In the genomic region with DNA sequence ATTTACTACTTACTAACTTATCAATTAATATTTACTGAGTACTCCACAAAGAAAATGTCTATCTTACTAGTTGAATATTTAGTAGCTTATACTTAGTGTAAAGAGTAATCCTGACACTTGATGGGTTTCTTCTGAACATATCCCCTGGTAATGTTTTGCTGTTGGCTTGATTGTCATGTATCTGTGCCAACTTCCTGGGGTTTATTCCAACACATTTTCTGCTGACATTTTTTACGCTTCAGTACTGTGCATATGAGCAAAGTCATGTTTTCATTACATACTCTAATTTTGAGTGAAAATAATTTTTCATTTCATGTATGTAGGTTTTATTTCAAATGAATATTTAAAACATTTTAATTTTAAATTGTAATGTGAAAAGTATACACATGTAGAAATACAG, we compare ENCODE assay signal across 27 mouse cellular contexts. TPM values are rescaled to one million over a fixed set of nuclear protein-coding genes. Genes with fewer than 3 reads are reported as not detected.
DNase-seq lines count a peak whose midpoint lies in the region; ATAC-seq and TF ChIP-seq lines count a peak whose summit lies in the region.
"Had no signal": no experiment of that assay in that cellular context is flagged by ENCODE, and none has a peak within 500 bp of the region (broad histone marks: within the 10 kb centered on the region; RNA-seq: fewer than 3 reads in every experiment).

No protein-coding gene starts in this region.

- H3K36me3 ChIP-seq in forebrain, embryonic 16.5 days (ENCODE audit: control insufficient read depth, insufficient read depth), result no peaks in the 10 kb centered on the region
- no peaks in the 10 kb centered on the region for H3K36me3 ChIP-seq in forebrain, embryonic 13.5 days (ENCODE audit: poor library complexity, severe bottlenecking)
- no peaks in the 10 kb centered on the region for H3K36me3 ChIP-seq in liver, adult 2 months (ENCODE audit: control insufficient read depth, insufficient read depth, low read length)
- H3K36me3 ChIP-seq in liver, embryonic 11.5 days (ENCODE audit: control insufficient read depth, insufficient read depth, low read length), result no peaks in the 10 kb centered on the region
- H3K36me3 ChIP-seq in midbrain, postnatal 0 days (ENCODE audit: insufficient read depth, low read length), result no peaks in the 10 kb centered on the region
- H3K36me3 ChIP-seq in midbrain, embryonic 14.5 days (ENCODE audit: control insufficient read depth, insufficient read depth, low read length), result no peaks in the 10 kb centered on the region
- H3K36me3 ChIP-seq: embryonic facial prominence, embryonic 13.5 days; G1E; heart, embryonic 13.5 days had no signal

- H3K9me3 ChIP-seq in forebrain, embryonic 16.5 days (ENCODE audit: control insufficient read depth, low read length), result no peaks in the 10 kb centered on the region
- no peaks in the 10 kb centered on the region for H3K9me3 ChIP-seq in forebrain, embryonic 13.5 days (replicated peaks)
- H3K9me3 ChIP-seq in liver, embryonic 11.5 days (ENCODE audit: control insufficient read depth, low read length), result no peaks in the 10 kb centered on the region
- H3K9me3 ChIP-seq in midbrain, postnatal 0 days (ENCODE audit: low read length), result no peaks in the 10 kb centered on the region
- no peaks in the 10 kb centered on the region for H3K9me3 ChIP-seq in midbrain, embryonic 14.5 days (ENCODE audit: control insufficient read depth, low read length)
- H3K9me3 ChIP-seq: embryonic facial prominence, embryonic 13.5 days; G1E; heart, embryonic 13.5 days had no signal

- DNase-seq in cerebellum, postnatal 10 days, result peak; percentile 73 to 77
- no peak for DNase-seq in cerebellum, adult 8-10 months
- peak; percentile 65 for DNase-seq in liver, adult 2 months (ENCODE audit: extremely low read depth, low read depth, low spot score)
- DNase-seq in liver, embryonic 11.5 days (ENCODE audit: low spot score), result no peak
- DNase-seq in midbrain, postnatal 0 days (ENCODE audit: low spot score), result peak; percentile 38
- DNase-seq in midbrain, embryonic 14.5 days, result no peak
- DNase-seq: adrenal gland, postnatal 14 days; B cell, adult 2 months; cerebellum, adult 18-20 months; cerebellum, postnatal 36 days; gastrocnemius, postnatal 14 days; heart, postnatal 36 days; kidney, adult 11 months had no signal

- whole genome bisulfite sequencing in forebrain, embryonic 16.5 days, result 49% methylated on average over 1 of the region's 1 CpGs
- 82% methylated on average over 1 of the region's 1 CpGs for WGBS in forebrain, embryonic 13.5 days
- 10% methylated on average over 1 of the region's 1 CpGs for WGBS in liver, adult 2 months
- 82% methylated on average over 1 of the region's 1 CpGs for WGBS in liver, embryonic 11.5 days
- WGBS in midbrain, postnatal 0 days, result 84% methylated on average over 1 of the region's 1 CpGs
- 98% methylated on average over 1 of the region's 1 CpGs for WGBS in midbrain, embryonic 14.5 days

- peaks cover 2% of the 10 kb centered on the region; the same call in 1 of the 2 replicates for H3K4me1 ChIP-seq in forebrain, embryonic 16.5 days (replicated peaks; ENCODE audit: control insufficient read depth, insufficient read depth, low read length)
- no peaks in the 10 kb centered on the region for H3K4me1 ChIP-seq in forebrain, embryonic 13.5 days
- peaks cover 22% of the 10 kb centered on the region for H3K4me1 ChIP-seq in liver, adult 2 months (ENCODE audit: control insufficient read depth, insufficient read depth, low read length)
- 0 out of 2 replicates have a peak, but pooled peaks cover 3% of the 10 kb centered on the region for H3K4me1 ChIP-seq in liver, embryonic 11.5 days (replicated peaks; ENCODE audit: control insufficient read depth, insufficient read depth, low read length)
- H3K4me1 ChIP-seq in midbrain, postnatal 0 days (ENCODE audit: insufficient read depth, low read length), result no peaks in the 10 kb centered on the region
- no peaks in the 10 kb centered on the region for H3K4me1 ChIP-seq in midbrain, embryonic 14.5 days (ENCODE audit: control insufficient read depth, insufficient read depth, low read length)

- no peak for TF ChIP-seq CTCF in liver, adult 2 months (IDR thresholded peaks at IDR 0.05; ENCODE audit: low read depth, low read length)
- no peak for TF ChIP-seq CTCF in midbrain, postnatal 0 days (IDR thresholded peaks at IDR 0.05)

- no peak overlapping the region for H3K27ac ChIP-seq in forebrain, embryonic 16.5 days (ENCODE audit: low read length)
- H3K27ac ChIP-seq in forebrain, embryonic 13.5 days, result no peak overlapping the region
- no peak overlapping the region for H3K27ac ChIP-seq in liver, adult 2 months (replicated peaks; ENCODE audit: insufficient read depth, low read depth, low read length)
- H3K27ac ChIP-seq in liver, embryonic 11.5 days (ENCODE audit: low read depth, low read length), result no peak overlapping the region
- no peak overlapping the region for H3K27ac ChIP-seq in midbrain, postnatal 0 days (ENCODE audit: low read depth, low read length)
- no peak overlapping the region for H3K27ac ChIP-seq in midbrain, embryonic 14.5 days (replicated peaks; ENCODE audit: low read depth, low read length)
- H3K27ac ChIP-seq: embryonic facial prominence, embryonic 13.5 days; heart, embryonic 13.5 days had no signal

- no peaks in the 10 kb centered on the region for H3K27me3 ChIP-seq in forebrain, embryonic 16.5 days (replicated peaks; ENCODE audit: control insufficient read depth, insufficient read depth, low read length)
- H3K27me3 ChIP-seq in forebrain, embryonic 13.5 days, result no peaks in the 10 kb centered on the region
- H3K27me3 ChIP-seq in liver, adult 2 months (ENCODE audit: control insufficient read depth, insufficient read depth, low read length), result no peaks in the 10 kb centered on the region
- H3K27me3 ChIP-seq in liver, embryonic 11.5 days (replicated peaks; ENCODE audit: control insufficient read depth, insufficient read depth, low read length), result no peaks in the 10 kb centered on the region
- no peaks in the 10 kb centered on the region for H3K27me3 ChIP-seq in midbrain, postnatal 0 days (ENCODE audit: insufficient read depth, low read length)
- H3K27me3 ChIP-seq in midbrain, embryonic 14.5 days (ENCODE audit: control insufficient read depth, insufficient read depth, low read length), result no peaks in the 10 kb centered on the region
- H3K27me3 ChIP-seq: embryonic facial prominence, embryonic 13.5 days; heart, embryonic 13.5 days had no signal

- no peak overlapping the region for H3K4me2 ChIP-seq in forebrain, embryonic 16.5 days (ENCODE audit: low read length)
- H3K4me2 ChIP-seq in forebrain, embryonic 13.5 days, result no peak overlapping the region
- no peak overlapping the region for H3K4me2 ChIP-seq in liver, embryonic 11.5 days
- no peak overlapping the region for H3K4me2 ChIP-seq in midbrain, postnatal 0 days (ENCODE audit: low read depth, low read length, poor library complexity, severe bottlenecking)
- no peak overlapping the region for H3K4me2 ChIP-seq in midbrain, embryonic 14.5 days (ENCODE audit: low read length)
- H3K4me2 ChIP-seq: embryonic facial prominence, embryonic 13.5 days; heart, embryonic 13.5 days had no signal

- no peaks in the 10 kb centered on the region for H3K79me2 ChIP-seq in liver, adult 2 months (ENCODE audit: control insufficient read depth, insufficient read depth, low read length)

- peak; percentile 80 for ATAC-seq in forebrain, embryonic 16.5 days
- no peak for ATAC-seq in forebrain, embryonic 13.5 days
- ATAC-seq in liver, embryonic 11.5 days (replicated peaks; ENCODE audit: low FRiP score), result no peak
- no peak for ATAC-seq in midbrain, postnatal 0 days (ENCODE audit: low FRiP score)
- no peak for ATAC-seq in midbrain, embryonic 14.5 days (ENCODE audit: low FRiP score, low TSS enrichment)
- ATAC-seq: CD4-positive, CD25-positive, alpha-beta regulatory T cell, adult 4 months; hindbrain, embryonic 16.5 days had no signal

- no peak overlapping the region for H3K4me3 ChIP-seq in forebrain, embryonic 16.5 days (replicated peaks; ENCODE audit: low read length)
- no peak overlapping the region for H3K4me3 ChIP-seq in forebrain, embryonic 13.5 days
- H3K4me3 ChIP-seq in liver, adult 2 months (ENCODE audit: insufficient read depth, low read depth, low read length), result no peak overlapping the region
- no peak overlapping the region for H3K4me3 ChIP-seq in liver, embryonic 11.5 days (ENCODE audit: low read depth, low read length)
- no peak overlapping the region for H3K4me3 ChIP-seq in midbrain, postnatal 0 days (ENCODE audit: low read depth, low read length)
- H3K4me3 ChIP-seq in midbrain, embryonic 14.5 days (replicated peaks; ENCODE audit: low read depth, low read length), result no peak overlapping the region
- H3K4me3 ChIP-seq: embryonic facial prominence, embryonic 13.5 days; heart, embryonic 13.5 days had no signal

- H3K9ac ChIP-seq in forebrain, embryonic 16.5 days (replicated peaks; ENCODE audit: low read depth, low read length), result no peak overlapping the region
- no peak overlapping the region for H3K9ac ChIP-seq in forebrain, embryonic 13.5 days
- H3K9ac ChIP-seq in liver, adult 2 months (ENCODE audit: low read depth, low read length), result no peak overlapping the region
- no peak overlapping the region for H3K9ac ChIP-seq in liver, embryonic 11.5 days (ENCODE audit: low read depth, low read length)
- no peak overlapping the region for H3K9ac ChIP-seq in midbrain, postnatal 0 days (replicated peaks; ENCODE audit: low read length, poor library complexity, severe bottlenecking)
- H3K9ac ChIP-seq in midbrain, embryonic 14.5 days (replicated peaks; ENCODE audit: low read length), result no peak overlapping the region
- H3K9ac ChIP-seq: embryonic facial prominence, embryonic 13.5 days; heart, embryonic 13.5 days had no signal

- TF ChIP-seq POLR2A in liver, adult 2 months (IDR thresholded peaks at IDR 0.05; ENCODE audit: extremely low read depth, insufficient read depth, low read length), result no peak

RNA-seq across cellular contexts. Expression of a gene that starts 12.3 kb away (rescaled TPM):
- polyA plus RNA-seq in forebrain, embryonic 16.5 days (2015; fragmentation: Nextera tagmentation; extraction: Ambion mirVana), result not detected in 2 replicates
- not detected in 2 replicates for polyA plus RNA-seq in forebrain, embryonic 13.5 days (2015; fragmentation: Nextera tagmentation; extraction: Ambion mirVana)
- not detected in 2 replicates for total RNA-seq in liver, adult 2 months (2014; rRNA removed)
- not detected in 2 replicates for polyA plus RNA-seq in liver, adult 2 months (2012; rRNA removed)
- polyA plus RNA-seq in liver, embryonic 11.5 days (2014; fragmentation: Nextera tagmentation; extraction: Ambion mirVana), result not detected in 2 replicates
- not detected in 2 replicates for total RNA-seq in midbrain, postnatal 0 days (2014; rRNA removed)
- polyA plus RNA-seq in midbrain, postnatal 0 days (2015; fragmentation: Nextera tagmentation; extraction: Ambion mirVana), result not detected in 2 replicates
- not detected in 2 replicates for polyA plus RNA-seq in midbrain, embryonic 14.5 days (2014; fragmentation: Nextera tagmentation; extraction: Ambion mirVana)
- total RNA-seq: adrenal gland, adult 18-20 months; adrenal gland, postnatal 14 days; G1E; gastrocnemius, adult 18-20 months; gastrocnemius, postnatal 14 days; heart, adult 8-10 months; heart, postnatal 36 days had no signal
- polyA plus RNA-seq: CD4-positive, CD25-positive, alpha-beta regulatory T cell, adult 4 months; embryonic facial prominence, embryonic 13.5 days; G1E; gonadal fat pad, adult 2 months; heart, embryonic 13.5 days; heart, postnatal 0 days; hindbrain, embryonic 11.5 days; hindbrain, embryonic 16.5 days; intestine, embryonic 14.5 days had no signal

RNA-seq across cellular contexts. Expression of a gene that starts 23.1 kb away (rescaled TPM):
- not detected in 2 replicates for polyA plus RNA-seq in forebrain, embryonic 16.5 days (2015; fragmentation: Nextera tagmentation; extraction: Ambion mirVana)
- polyA plus RNA-seq in forebrain, embryonic 13.5 days (2015; fragmentation: Nextera tagmentation; extraction: Ambion mirVana), result not detected in 2 replicates
- not detected in 2 replicates for total RNA-seq in liver, adult 2 months (2014; rRNA removed)
- polyA plus RNA-seq in liver, adult 2 months (2012; rRNA removed), result not detected in 2 replicates
- polyA plus RNA-seq in liver, embryonic 11.5 days (2014; fragmentation: Nextera tagmentation; extraction: Ambion mirVana), result not detected in 2 replicates
- not detected in 2 replicates for total RNA-seq in midbrain, postnatal 0 days (2014; rRNA removed)
- polyA plus RNA-seq in midbrain, postnatal 0 days (2015; fragmentation: Nextera tagmentation; extraction: Ambion mirVana), result not detected in 2 replicates
- polyA plus RNA-seq in midbrain, embryonic 14.5 days (2014; fragmentation: Nextera tagmentation; extraction: Ambion mirVana), result not detected in 2 replicates
- total RNA-seq: adrenal gland, adult 18-20 months; adrenal gland, postnatal 14 days; G1E; gastrocnemius, adult 18-20 months; gastrocnemius, postnatal 14 days; heart, adult 8-10 months; heart, postnatal 36 days had no signal
- polyA plus RNA-seq: CD4-positive, CD25-positive, alpha-beta regulatory T cell, adult 4 months; embryonic facial prominence, embryonic 13.5 days; G1E; gonadal fat pad, adult 2 months; heart, embryonic 13.5 days; heart, postnatal 0 days; hindbrain, embryonic 11.5 days; hindbrain, embryonic 16.5 days; intestine, embryonic 14.5 days had no signal

RNA-seq across cellular contexts. Expression of a gene that starts 36.7 kb away (rescaled TPM):
- not detected in 2 replicates for polyA plus RNA-seq in forebrain, embryonic 16.5 days (2015; fragmentation: Nextera tagmentation; extraction: Ambion mirVana)
- not detected in 2 replicates for polyA plus RNA-seq in forebrain, embryonic 13.5 days (2015; fragmentation: Nextera tagmentation; extraction: Ambion mirVana)
- total RNA-seq in liver, adult 2 months (2014; rRNA removed), result not detected in 2 replicates
- polyA plus RNA-seq in liver, adult 2 months (2012; rRNA removed), result not detected in 2 replicates
- polyA plus RNA-seq in liver, embryonic 11.5 days (2014; fragmentation: Nextera tagmentation; extraction: Ambion mirVana), result not detected in 2 replicates
- total RNA-seq in midbrain, postnatal 0 days (2014; rRNA removed), result not detected in 2 replicates
- not detected in 2 replicates for polyA plus RNA-seq in midbrain, postnatal 0 days (2015; fragmentation: Nextera tagmentation; extraction: Ambion mirVana)
- not detected in 2 replicates for polyA plus RNA-seq in midbrain, embryonic 14.5 days (2014; fragmentation: Nextera tagmentation; extraction: Ambion mirVana)
- total RNA-seq: adrenal gland, adult 18-20 months; adrenal gland, postnatal 14 days; gastrocnemius, adult 18-20 months; gastrocnemius, postnatal 14 days; heart, adult 8-10 months; heart, postnatal 36 days had no signal
- polyA plus RNA-seq: CD4-positive, CD25-positive, alpha-beta regulatory T cell, adult 4 months; embryonic facial prominence, embryonic 13.5 days; G1E; gonadal fat pad, adult 2 months; heart, embryonic 13.5 days; heart, postnatal 0 days; hindbrain, embryonic 11.5 days; hindbrain, embryonic 16.5 days; intestine, embryonic 14.5 days had no signal

RNA-seq across cellular contexts. Expression of a gene that starts 57.3 kb away (rescaled TPM):
- polyA plus RNA-seq in forebrain, embryonic 16.5 days (2015; fragmentation: Nextera tagmentation; extraction: Ambion mirVana), result not detected in 2 replicates
- not detected in 2 replicates for polyA plus RNA-seq in forebrain, embryonic 13.5 days (2015; fragmentation: Nextera tagmentation; extraction: Ambion mirVana)
- total RNA-seq in liver, adult 2 months (2014; rRNA removed), result not detected in 2 replicates
- polyA plus RNA-seq in liver, adult 2 months (2012; rRNA removed), result not detected in 2 replicates
- polyA plus RNA-seq in liver, embryonic 11.5 days (2014; fragmentation: Nextera tagmentation; extraction: Ambion mirVana), result not detected in 2 replicates
- total RNA-seq in midbrain, postnatal 0 days (2014; rRNA removed), result not detected in 2 replicates
- not detected in 2 replicates for polyA plus RNA-seq in midbrain, postnatal 0 days (2015; fragmentation: Nextera tagmentation; extraction: Ambion mirVana)
- polyA plus RNA-seq in midbrain, embryonic 14.5 days (2014; fragmentation: Nextera tagmentation; extraction: Ambion mirVana), result not detected in 2 replicates
- total RNA-seq: adrenal gland, adult 18-20 months; adrenal gland, postnatal 14 days; G1E; gastrocnemius, adult 18-20 months; gastrocnemius, postnatal 14 days; heart, adult 8-10 months; heart, postnatal 36 days had no signal
- polyA plus RNA-seq: CD4-positive, CD25-positive, alpha-beta regulatory T cell, adult 4 months; embryonic facial prominence, embryonic 13.5 days; G1E; gonadal fat pad, adult 2 months; heart, embryonic 13.5 days; heart, postnatal 0 days; hindbrain, embryonic 11.5 days; hindbrain, embryonic 16.5 days; intestine, embryonic 14.5 days had no signal

Comparison
In these comparisons a context has a peak if more than half of its experiments do, and no peak if none do; other contexts are left out.
1. DNase-seq: peak in cerebellum, postnatal 10 days (2 of 2), liver, adult 2 months (single experiment) and midbrain, postnatal 0 days (single experiment); none in cerebellum, adult 8-10 months (single experiment), liver, embryonic 11.5 days (single experiment) and midbrain, embryonic 14.5 days (single experiment).